ENCODE assay signal across 13 mouse cellular contexts in genomic region chr7:28833723-28834347, GRCm38 (mm10). TPM values are rescaled to one million over a fixed set of nuclear protein-coding genes. Genes with fewer than 3 reads are reported as not detected.
A peak's percentile ranks its signal among the peaks of the same experiment; 100 is the strongest.
DNase-seq lines count a peak whose midpoint lies in the region; ATAC-seq and TF ChIP-seq lines count a peak whose summit lies in the region.
"Had no signal": no experiment of that assay in that cellular context is flagged by ENCODE, and none has a peak within 500 bp of the region (broad histone marks: within the 10 kb centered on the region; RNA-seq: fewer than 3 reads in every experiment).

Gene Lgals4 (plus strand): TSS chr7:28833854.

- H3K27me3 ChIP-seq in kidney, postnatal 0 days (ENCODE audit: insufficient read depth, low read length), result no peaks in the 10 kb centered on the region
- H3K27me3 ChIP-seq in intestine, embryonic 15.5 days (replicated peaks), result no peaks in the 10 kb centered on the region
- H3K27me3 ChIP-seq: embryonic facial prominence, embryonic 12.5 days; heart, embryonic 13.5 days had no signal

- no peak for DNase-seq in kidney, postnatal 0 days (ENCODE audit: low spot score)
- no peak for DNase-seq in kidney, adult 18-20 months
- DNase-seq in cerebellum, postnatal 4 days (ENCODE audit: low spot score in 2 of 2), result no peak
- no peak for DNase-seq in layer of hippocampus, postnatal 14 days (ENCODE audit: low spot score in 2 of 2)
- DNase-seq: cerebellum, adult 2 months; kidney, postnatal 25 days; lung, postnatal 10 days had no signal

- no peak for TF ChIP-seq CTCF in kidney, postnatal 0 days (IDR thresholded peaks at IDR 0.05; ENCODE audit: low read depth)
- TF ChIP-seq CTCF in bone marrow, adult 2 months (IDR thresholded peaks at IDR 0.05; ENCODE audit: control insufficient read depth, insufficient read depth, low read length), result no peak

- TF ChIP-seq POLR2A in bone marrow, adult 2 months (IDR thresholded peaks at IDR 0.05; ENCODE audit: borderline replicate concordance, control insufficient read depth, low read depth, low read length), result no peak

- H3K27ac ChIP-seq in kidney, postnatal 0 days, result no peak within 1 kb of the TSS
- peak within 1 kb of the TSS; percentile 28; the same call in 1 of the 2 replicates for H3K27ac ChIP-seq in bone marrow, adult 2 months (ENCODE audit: control insufficient read depth, insufficient read depth, low read depth, low read length, poor library complexity)
- H3K27ac ChIP-seq in intestine, embryonic 15.5 days, result peak within 1 kb of the TSS; percentile 88
- H3K27ac ChIP-seq: embryonic facial prominence, embryonic 12.5 days; heart, embryonic 13.5 days had no signal

- H3K36me3 ChIP-seq in kidney, postnatal 0 days (ENCODE audit: insufficient read depth, low read length), result peaks cover 21% of the 10 kb centered on the region
- peaks cover 17% of the 10 kb centered on the region for H3K36me3 ChIP-seq in intestine, embryonic 15.5 days

- no peaks in the 10 kb centered on the region for H3K9me3 ChIP-seq in kidney, postnatal 0 days (replicated peaks; ENCODE audit: low read length)
- no peaks in the 10 kb centered on the region for H3K9me3 ChIP-seq in intestine, embryonic 15.5 days
- H3K9me3 ChIP-seq: embryonic facial prominence, embryonic 12.5 days; heart, embryonic 13.5 days had no signal

- no peaks in the 10 kb centered on the region for H3K4me1 ChIP-seq in kidney, postnatal 0 days (replicated peaks; ENCODE audit: insufficient read depth, low read length)
- H3K4me1 ChIP-seq in bone marrow, adult 2 months (ENCODE audit: control insufficient read depth, insufficient read depth, low read length), result peaks cover 11% of the 10 kb centered on the region
- H3K4me1 ChIP-seq in intestine, embryonic 15.5 days (replicated peaks), result peaks cover 8% of the 10 kb centered on the region; the same call in 1 of the 2 replicates
- H3K4me1 ChIP-seq: embryonic facial prominence, embryonic 12.5 days had no signal

- no peak for ATAC-seq in kidney, postnatal 0 days (replicated peaks; ENCODE audit: low FRiP score, low read depth)
- no peak for ATAC-seq in activated CD4-positive, CD25-positive, alpha-beta regulatory T cell, adult 4 months
- ATAC-seq in intestine, embryonic 15.5 days, result peak; percentile 88
- ATAC-seq: forebrain, embryonic 16.5 days had no signal

- H3K4me3 ChIP-seq in kidney, postnatal 0 days (replicated peaks; ENCODE audit: low read depth, low read length), result no peak within 1 kb of the TSS
- H3K4me3 ChIP-seq in bone marrow, adult 2 months (replicated peaks; ENCODE audit: control insufficient read depth, low read depth, low read length), result no peak within 1 kb of the TSS
- peak within 1 kb of the TSS; percentile 42 for H3K4me3 ChIP-seq in intestine, embryonic 15.5 days (replicated peaks)
- H3K4me3 ChIP-seq: embryonic facial prominence, embryonic 12.5 days; heart, embryonic 13.5 days had no signal

- H3K9ac ChIP-seq in kidney, postnatal 0 days (ENCODE audit: low read depth, low read length), result no peak within 1 kb of the TSS
- H3K9ac ChIP-seq in intestine, embryonic 15.5 days, result peak within 1 kb of the TSS; percentile 57
- H3K9ac ChIP-seq: embryonic facial prominence, embryonic 12.5 days; heart, embryonic 13.5 days had no signal

- no peak within 1 kb of the TSS for H3K4me2 ChIP-seq in kidney, postnatal 0 days (ENCODE audit: low read length)
- peak within 1 kb of the TSS; percentile 57 for H3K4me2 ChIP-seq in intestine, embryonic 15.5 days (replicated peaks)
- H3K4me2 ChIP-seq: embryonic facial prominence, embryonic 12.5 days; heart, embryonic 13.5 days had no signal

- WGBS in kidney, postnatal 0 days, result 78% methylated on average over 6 of the region's 6 CpGs
- 82% methylated on average over 6 of the region's 6 CpGs for WGBS in bone marrow, adult 2 months
- 71% methylated on average over 6 of the region's 6 CpGs for WGBS in intestine, embryonic 15.5 days

RNA-seq across cellular contexts. Expression of gene Lgals4, which starts in this region (rescaled TPM):
- polyA plus RNA-seq in kidney, postnatal 0 days (2015; fragmentation: Nextera tagmentation; extraction: Ambion mirVana), result 10.8 and 10.9 TPM in 2 replicates
- 10 to 100 TPM; 20.1 to 27.2 TPM for polyA plus RNA-seq in activated CD4-positive, CD25-positive, alpha-beta regulatory T cell, adult 4 months (2017; shearing (Covaris generic))
- polyA plus RNA-seq in bone marrow, adult 2 months (2011; ENCODE audit: insufficient read depth, insufficient read length, low replicate concordance, missing spikeins), result 31.4 and 67.1 TPM in 2 replicates
- polyA plus RNA-seq in intestine, embryonic 15.5 days (2015; fragmentation: Nextera tagmentation; extraction: Ambion mirVana), result 1,462 and 1,582 TPM in 2 replicates
- 1 to 10 TPM; 3.9 to 4.2 TPM for total RNA-seq in layer of hippocampus, postnatal 14 days (2021)

Comparison
In these comparisons a context has a peak if more than half of its experiments do, and no peak if none do; other contexts are left out.
1. RNA of gene Lgals4 (polyA plus RNA-seq): 1,462 to 1,582 TPM in intestine, embryonic 15.5 days; 31.4 to 67.1 TPM in bone marrow, adult 2 months, 20.1 to 27.2 TPM in activated CD4-positive, CD25-positive, alpha-beta regulatory T cell, adult 4 months and 10.8 to 10.9 TPM in kidney, postnatal 0 days; every median in the first group is over 10 times any median in the second.